Mouse (Mus musculus): ENCODE results near the gene Eps8l3. TPM values are rescaled to one million over a fixed set of nuclear protein-coding genes. Genes with fewer than 3 reads are reported as not detected.
A peak's percentile ranks its signal among the peaks of the same experiment; 100 is the strongest.

Gene Eps8l3
- polyA plus RNA-seq, 1 experiment from 2014 or later, result 29.2 TPM

DNA sequence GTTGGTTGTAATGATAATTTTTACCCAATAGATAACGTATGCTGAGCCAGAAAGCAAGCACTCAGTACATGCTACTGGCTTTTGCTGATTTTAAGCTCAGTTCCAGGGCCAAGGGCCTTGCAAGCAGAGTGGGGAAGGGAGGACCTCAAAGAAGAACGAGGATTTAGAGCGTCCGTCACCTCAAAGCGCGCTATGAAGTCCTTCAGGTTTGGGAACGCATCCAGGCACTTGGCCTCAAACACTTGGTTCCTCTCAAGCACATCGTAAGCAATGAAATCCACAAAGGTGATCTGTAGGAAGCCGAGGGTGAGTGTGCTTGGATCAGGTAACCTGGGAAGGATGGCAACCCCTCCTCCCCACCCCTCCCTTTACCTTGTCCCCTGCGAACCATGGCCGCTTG, 51.7 kb downstream of the Eps8l3 start:
- DNase-seq (ENCODE audit: low spot score), result no peak

DNA sequence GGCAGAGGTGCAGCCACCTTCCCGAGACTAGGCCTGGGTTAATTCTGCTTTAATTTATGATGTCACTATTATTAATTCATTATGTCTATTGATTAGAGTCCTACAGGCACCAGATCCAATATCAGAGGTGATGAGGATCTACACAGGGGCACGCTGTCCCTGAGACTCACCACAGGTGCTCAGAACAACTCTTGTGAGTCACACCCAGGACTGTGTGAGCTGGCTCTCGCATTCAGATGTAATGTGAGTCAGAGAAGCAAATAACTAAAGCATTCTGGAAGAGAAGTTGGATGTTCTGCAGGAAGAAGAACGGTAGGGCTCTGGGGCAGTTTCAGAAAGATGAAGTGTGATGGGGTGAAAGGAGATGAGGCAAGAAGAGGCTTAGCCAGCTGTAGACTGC, 52.2 kb downstream of the Eps8l3 start:
- Histone ChIP-seq H3K27me3 (ENCODE audit: control insufficient read depth, insufficient read depth, low read length) (no peaks in the 10 kb centered on the region), H3K4me1 (replicated peaks; ENCODE audit: control insufficient read depth, insufficient read depth) (no peaks in the 10 kb centered on the region), H3K36me3 (ENCODE audit: control insufficient read depth, insufficient read depth, low read length) (no peaks in the 10 kb centered on the region), H3K9me3 (ENCODE audit: control insufficient read depth, low read length) (no peaks in the 10 kb centered on the region), H3K4me3 (ENCODE audit: low read depth, low read length) (no peak overlapping the region), H3K9ac (ENCODE audit: low read length) (no peak overlapping the region), H3K4me2 (replicated peaks; ENCODE audit: low read depth) (no peak overlapping the region), H3K27ac (replicated peaks) (no peak overlapping the region)
- WGBS, result 69% methylated on average over 4 of the region's 4 CpGs
- TF ChIP-seq EP300 (optimal IDR thresholded peaks at IDR 0.05) (no peak), CTCF (IDR thresholded peaks at IDR 0.05; ENCODE audit: low read depth) (no peak)
- DNase-seq (ENCODE audit: low spot score), result no peak
- no peak for ATAC-seq (ENCODE audit: low FRiP score, low TSS enrichment)

More for the DNA sequence above, 51.7 kb downstream of the Eps8l3 start:
- Histone ChIP-seq H3K9me3 (ENCODE audit: control insufficient read depth, low read length) (no peaks in the 10 kb centered on the region), H3K9ac (ENCODE audit: low read length) (no peak overlapping the region), H3K27ac (replicated peaks) (no peak overlapping the region), H3K4me3 (ENCODE audit: low read depth, low read length) (no peak overlapping the region), H3K4me1 (replicated peaks; ENCODE audit: control insufficient read depth, insufficient read depth) (no peaks in the 10 kb centered on the region), H3K27me3 (ENCODE audit: control insufficient read depth, insufficient read depth, low read length) (no peaks in the 10 kb centered on the region), H3K36me3 (ENCODE audit: control insufficient read depth, insufficient read depth, low read length) (no peaks in the 10 kb centered on the region), H3K4me2 (replicated peaks; ENCODE audit: low read depth) (no peak overlapping the region)
- WGBS, result 83% methylated on average over 11 of the region's 11 CpGs
- TF ChIP-seq CTCF (IDR thresholded peaks at IDR 0.05; ENCODE audit: low read depth) (no peak), EP300 (optimal IDR thresholded peaks at IDR 0.05) (no peak)
- ATAC-seq (ENCODE audit: low FRiP score, low TSS enrichment), result no peak

DNA sequence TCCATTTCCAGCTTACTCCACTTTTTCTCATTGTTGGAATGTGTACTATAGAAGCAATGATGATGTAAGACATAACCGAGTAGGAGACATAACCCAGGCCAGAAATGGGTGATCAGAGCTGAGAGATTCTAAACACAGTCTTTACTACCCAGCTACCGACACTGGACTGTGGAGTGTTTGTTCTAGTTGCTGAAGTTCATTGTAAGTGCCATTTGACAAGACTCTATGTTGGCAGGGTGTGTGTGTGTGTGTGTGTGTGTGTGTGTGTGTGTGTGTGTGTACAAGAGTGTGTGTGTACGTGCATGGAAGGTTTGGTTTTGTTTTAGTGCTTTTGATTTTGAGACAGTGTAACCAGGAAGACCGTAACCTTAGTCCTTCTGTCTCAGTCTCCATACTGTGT, 52.7 kb downstream of the Eps8l3 start:
- Histone ChIP-seq H3K27me3 (ENCODE audit: control insufficient read depth, insufficient read depth, low read length) (no peaks in the 10 kb centered on the region), H3K9ac (ENCODE audit: low read length) (no peak overlapping the region), H3K4me2 (replicated peaks; ENCODE audit: low read depth) (no peak overlapping the region), H3K4me3 (ENCODE audit: low read depth, low read length) (no peak overlapping the region), H3K27ac (replicated peaks) (no peak overlapping the region), H3K9me3 (ENCODE audit: control insufficient read depth, low read length) (no peaks in the 10 kb centered on the region), H3K36me3 (ENCODE audit: control insufficient read depth, insufficient read depth, low read length) (no peaks in the 10 kb centered on the region), H3K4me1 (replicated peaks; ENCODE audit: control insufficient read depth, insufficient read depth) (no peaks in the 10 kb centered on the region)
- WGBS, result 64% methylated on average over 4 of the region's 4 CpGs
- TF ChIP-seq CTCF (IDR thresholded peaks at IDR 0.05; ENCODE audit: low read depth) (no peak), EP300 (optimal IDR thresholded peaks at IDR 0.05) (no peak)
- no peak for DNase-seq (ENCODE audit: low spot score)
- no peak for ATAC-seq (ENCODE audit: low FRiP score, low TSS enrichment)

DNA sequence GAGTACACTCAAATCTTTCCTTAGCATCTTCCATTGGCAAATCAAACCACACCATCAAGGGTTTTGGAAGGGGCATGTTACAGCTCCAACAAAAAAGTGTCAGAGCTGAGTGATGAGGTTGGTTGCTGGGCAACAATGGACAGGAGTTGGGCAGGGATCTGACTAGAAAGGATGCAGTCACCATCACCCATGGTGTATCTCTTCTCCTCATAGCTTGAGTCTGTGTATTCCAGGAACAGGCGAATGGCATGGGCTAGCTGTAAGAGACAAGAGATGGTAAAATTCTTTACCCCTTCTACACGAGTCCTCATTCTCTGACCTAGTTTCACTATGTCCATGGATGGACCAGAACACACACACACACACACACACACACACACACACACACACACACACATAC, 54.1 kb downstream of the Eps8l3 start:
- ATAC-seq (ENCODE audit: low FRiP score, low TSS enrichment), result no peak
- peak overlapping the region; percentile 50 for H3K4me2 ChIP-seq (replicated peaks; ENCODE audit: low read depth)
- H3K9me3 ChIP-seq (ENCODE audit: control insufficient read depth, low read length), result no peaks in the 10 kb centered on the region
- no peak for DNase-seq (ENCODE audit: low spot score)
- no peaks in the 10 kb centered on the region for H3K36me3 ChIP-seq (ENCODE audit: control insufficient read depth, insufficient read depth, low read length)
- 0 out of 2 replicates have a peak overlapping the region, but pooled peaks have one; percentile 43 for H3K9ac ChIP-seq (ENCODE audit: low read length)
- H3K27ac ChIP-seq (replicated peaks), result 0 out of 2 replicates have a peak overlapping the region, but pooled peaks have one; percentile 18
- TF ChIP-seq EP300 (optimal IDR thresholded peaks at IDR 0.05), result no peak
- no peak for TF ChIP-seq CTCF (IDR thresholded peaks at IDR 0.05; ENCODE audit: low read depth)
- H3K4me3 ChIP-seq (ENCODE audit: low read depth, low read length), result peak overlapping the region; percentile 27
- no peaks in the 10 kb centered on the region for H3K27me3 ChIP-seq (ENCODE audit: control insufficient read depth, insufficient read depth, low read length)
- no peaks in the 10 kb centered on the region for H3K4me1 ChIP-seq (replicated peaks; ENCODE audit: control insufficient read depth, insufficient read depth)
- 63% methylated on average over 2 of the region's 2 CpGs for WGBS

DNA sequence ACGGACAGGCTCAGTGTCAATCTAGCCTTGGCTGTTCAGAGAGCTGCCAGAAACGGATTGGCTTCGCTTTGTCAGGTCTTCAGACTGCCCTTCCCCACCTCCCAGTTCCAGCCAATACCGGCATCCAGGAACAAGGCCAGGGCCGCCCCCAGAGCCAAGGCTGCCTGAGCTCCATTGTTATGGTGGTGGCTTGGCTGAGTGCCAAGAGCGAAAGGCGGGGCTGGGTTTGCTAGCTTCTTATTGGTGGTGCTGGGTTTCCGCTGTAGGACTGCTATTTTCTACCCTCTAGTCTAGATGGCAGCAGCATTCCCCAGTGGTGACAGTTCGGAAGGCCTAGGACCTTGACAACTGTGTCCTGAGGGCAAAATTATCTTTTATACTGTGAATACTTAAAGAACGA, 54.6 kb downstream of the Eps8l3 start, which contains the start of gene Gstm7:
Gstm7 (minus strand) TSS at position 148 of the 400 bp plus-strand sequence.
- Histone ChIP-seq H3K4me1 (replicated peaks; ENCODE audit: control insufficient read depth, insufficient read depth) (no peaks in the 10 kb centered on the region), H3K9ac (ENCODE audit: low read length) (0 out of 2 replicates have a peak within 1 kb of the TSS, but pooled peaks have one; percentile 43), H3K9me3 (ENCODE audit: control insufficient read depth, low read length) (no peaks in the 10 kb centered on the region), H3K36me3 (ENCODE audit: control insufficient read depth, insufficient read depth, low read length) (no peaks in the 10 kb centered on the region), H3K27me3 (ENCODE audit: control insufficient read depth, insufficient read depth, low read length) (no peaks in the 10 kb centered on the region), H3K4me3 (ENCODE audit: low read depth, low read length) (peak within 1 kb of the TSS; percentile 27), H3K4me2 (replicated peaks; ENCODE audit: low read depth) (peak within 1 kb of the TSS; percentile 50), H3K27ac (replicated peaks) (0 out of 2 replicates have a peak within 1 kb of the TSS, but pooled peaks have one; percentile 18)
- DNase-seq (ENCODE audit: low spot score) (peak; percentile 98), ATAC-seq (ENCODE audit: low FRiP score, low TSS enrichment) (peak; percentile 94)
- TF ChIP-seq EP300 (optimal IDR thresholded peaks at IDR 0.05) (no peak), CTCF (IDR thresholded peaks at IDR 0.05; ENCODE audit: low read depth) (peak; percentile 56)
- 6% methylated on average over 10 of the region's 10 CpGs for WGBS

DNA sequence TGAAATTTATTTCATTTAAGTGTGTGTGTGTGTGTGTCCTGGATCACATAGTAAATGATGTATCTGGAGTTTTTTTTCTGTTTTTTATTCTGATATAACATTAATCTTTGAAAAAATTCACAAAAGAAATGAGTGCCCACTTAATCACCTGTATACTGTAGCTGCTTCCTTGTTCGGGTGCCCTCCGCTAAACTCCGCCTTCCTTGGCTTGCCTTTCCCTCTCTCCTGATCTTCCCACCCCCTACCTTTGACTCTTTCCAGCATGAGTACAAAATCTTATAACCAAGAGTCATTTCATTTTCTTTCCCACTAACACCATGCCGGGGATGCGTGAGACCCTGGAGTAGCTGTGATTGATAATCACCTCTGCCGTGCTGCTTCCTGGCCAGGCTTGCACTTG, 55.1 kb downstream of the Eps8l3 start:
- 0 out of 2 replicates have a peak overlapping the region, but pooled peaks have one; percentile 6 for H3K27ac ChIP-seq (replicated peaks)
- WGBS, result 43% methylated on average over 6 of the region's 6 CpGs
- TF ChIP-seq CTCF (IDR thresholded peaks at IDR 0.05; ENCODE audit: low read depth) (no peak), EP300 (optimal IDR thresholded peaks at IDR 0.05) (no peak)

More for the DNA sequence above, 55.1 kb downstream of the Eps8l3 start:
- Histone ChIP-seq H3K9ac (ENCODE audit: low read length) (no peak overlapping the region), H3K9me3 (ENCODE audit: control insufficient read depth, low read length) (no peaks in the 10 kb centered on the region), H3K4me3 (ENCODE audit: low read depth, low read length) (no peak overlapping the region), H3K4me2 (replicated peaks; ENCODE audit: low read depth) (no peak overlapping the region), H3K27me3 (ENCODE audit: control insufficient read depth, insufficient read depth, low read length) (no peaks in the 10 kb centered on the region), H3K4me1 (replicated peaks; ENCODE audit: control insufficient read depth, insufficient read depth) (no peaks in the 10 kb centered on the region), H3K36me3 (ENCODE audit: control insufficient read depth, insufficient read depth, low read length) (no peaks in the 10 kb centered on the region)
- ATAC-seq (ENCODE audit: low FRiP score, low TSS enrichment) (peak; percentile 65), DNase-seq (ENCODE audit: low spot score) (peak; percentile 57)

Measured in stomach, postnatal 0 days (tissue).